Mouse (Mus musculus) frontal cortex, adult (tissue): Measurements from ENCODE around the gene Cstf2.

Experiments
- ATAC-seq: cut with Nextera tagmentation; 2 replicates; pipeline ENCODE4 v1.9.2; 2017; ENCODE audit warnings: mild to moderate bottlenecking, moderate library complexity, mixed read lengths; ENCODE audit not compliant: low TSS enrichment

Cstf2 gene

GRCm38 (mm10) chrX:134058987-134059712 lies at the start of gene Cstf2:
Gene Cstf2 (plus strand): TSS chrX:134059187.
- ATAC-seq = peak; percentile 92

- ATAC-seq = peak; percentile 93
These were observed 40.0 kb upstream of the Cstf2 start for GRCm38 (mm10) chrX:134019005-134019404.

GRCm38 (mm10) chrX:134020664-134021063 lies 38.3 kb upstream of the Cstf2 start:
- ATAC-seq = no peak

- ATAC-seq = no peak
These were observed 10.0 kb upstream of the Cstf2 start for GRCm38 (mm10) chrX:134048994-134049393.

- peak; percentile 50 for ATAC-seq
These were observed 2.1 kb upstream of the Cstf2 start for GRCm38 (mm10) chrX:134056897-134057296.

GRCm38 (mm10) chrX:134058040-134058875 lies 729 bp upstream of the Cstf2 start:
- peak; percentile 28 for ATAC-seq

- 0 out of 2 replicates have a peak, but pooled peaks have one; percentile 5 for ATAC-seq
These were observed 777 bp downstream of the Cstf2 start for GRCm38 (mm10) chrX:134059764-134060163.

- ATAC-seq = no peak
These were observed 26.5 kb downstream of the Cstf2 start for GRCm38 (mm10) chrX:134085453-134085852.

GRCm38 (mm10) chrX:134102641-134103040 lies 43.7 kb downstream of the Cstf2 start:
- ATAC-seq = peak; percentile 97

- no peak for ATAC-seq
These were observed 52.8 kb downstream of the Cstf2 start for GRCm38 (mm10) chrX:134111767-134112166.

GRCm38 (mm10) chrX:134116417-134116816 lies 57.4 kb downstream of the Cstf2 start:
- ATAC-seq = no peak

GRCm38 (mm10) chrX:134128549-134128948 lies 69.6 kb downstream of the Cstf2 start:
- ATAC-seq = no peak

- peak; percentile 80; the same call in 1 of the 2 replicates for ATAC-seq
These were observed 73.3 kb downstream of the Cstf2 start for GRCm38 (mm10) chrX:134132295-134132694.

GRCm38 (mm10) chrX:134133821-134134220 lies 74.8 kb downstream of the Cstf2 start:
- no peak for ATAC-seq
